Mouse (Mus musculus): ENCODE measurements at regions not wholly inside any gene's neighbourhood (a gene's known extent, or its start where the extent isn't known, plus 50 kb on each side); places are given as distances from the start of the nearest gene placed in this dataset.

- H3K4me2 ChIP-seq (replicated peaks), result no peak overlapping the region
- no peaks in the 10 kb centered on the region for H3K27me3 ChIP-seq
- no peak overlapping the region for H3K27ac ChIP-seq (replicated peaks)
- 14% methylated on average over 1 of the region's 1 CpGs for WGBS
- no peaks in the 10 kb centered on the region for H3K9me3 ChIP-seq
- H3K36me3 ChIP-seq, result no peaks in the 10 kb centered on the region
- no peak for ATAC-seq (ENCODE audit: low FRiP score, low read depth)
- no peak overlapping the region for H3K9ac ChIP-seq (replicated peaks)
- no peak overlapping the region for H3K4me3 ChIP-seq
- no peaks in the 10 kb centered on the region for H3K4me1 ChIP-seq
Measured at GRCm38 (mm10) chr19:49115484-49115883, 909.7 kb downstream of the Sorcs3 start.

- no peaks in the 10 kb centered on the region for H3K36me3 ChIP-seq
- no peak overlapping the region for H3K4me3 ChIP-seq
- no peak overlapping the region for H3K9ac ChIP-seq (replicated peaks)
- peaks cover 3% of the 10 kb centered on the region; the same call in 1 of the 2 replicates for H3K4me1 ChIP-seq
- no peak overlapping the region for H3K4me2 ChIP-seq (replicated peaks)
- no peaks in the 10 kb centered on the region for H3K27me3 ChIP-seq
- H3K9me3 ChIP-seq, result no peaks in the 10 kb centered on the region
- ATAC-seq (ENCODE audit: low FRiP score, low read depth), result no peak
- H3K27ac ChIP-seq (replicated peaks), result 0 out of 2 replicates have a peak overlapping the region, but pooled peaks have one; percentile 39
- 12% methylated on average over 4 of the region's 4 CpGs for WGBS
Measured at GRCm38 (mm10) chr19:49131664-49132063, 925.8 kb downstream of the Sorcs3 start.

DNA sequence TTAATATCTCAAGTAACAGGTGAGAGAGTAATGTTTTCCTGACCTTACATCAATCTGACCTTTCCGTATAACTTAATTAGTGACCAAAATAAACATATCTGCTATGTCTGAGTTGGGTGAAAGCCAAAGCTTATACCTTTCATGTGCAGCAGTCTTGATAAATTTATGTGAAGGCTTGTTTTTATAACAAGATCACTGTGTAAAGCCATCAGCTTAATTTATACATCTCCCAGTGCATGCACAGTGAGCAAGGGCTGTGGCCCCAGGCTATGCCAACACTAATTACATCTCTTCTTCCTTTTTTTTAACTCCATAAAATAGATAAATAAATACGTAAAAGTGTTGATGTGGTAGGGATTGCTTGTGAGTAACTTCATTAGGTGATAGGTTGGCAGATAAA, 966.3 kb downstream of the Sorcs3 start:
- H3K4me3 ChIP-seq, result no peak overlapping the region
- WGBS, result 88% methylated on average over 2 of the region's 2 CpGs
- H3K9ac ChIP-seq (replicated peaks), result no peak overlapping the region
- H3K36me3 ChIP-seq, result no peaks in the 10 kb centered on the region
- no peaks in the 10 kb centered on the region for H3K4me1 ChIP-seq
- H3K27ac ChIP-seq (replicated peaks), result no peak overlapping the region
- no peaks in the 10 kb centered on the region for H3K9me3 ChIP-seq
- ATAC-seq (ENCODE audit: low FRiP score, low read depth), result no peak
- H3K27me3 ChIP-seq, result no peaks in the 10 kb centered on the region
- no peak overlapping the region for H3K4me2 ChIP-seq (replicated peaks)

- no peak for ATAC-seq (ENCODE audit: low FRiP score, low read depth)
- Histone ChIP-seq H3K27ac (replicated peaks) (no peak overlapping the region), H3K9ac (replicated peaks) (no peak overlapping the region), H3K4me3 (no peak overlapping the region), H3K4me2 (replicated peaks) (no peak overlapping the region), H3K27me3 (no peaks in the 10 kb centered on the region), H3K9me3 (no peaks in the 10 kb centered on the region), H3K36me3 (no peaks in the 10 kb centered on the region), H3K4me1 (no peaks in the 10 kb centered on the region)
- 76% methylated on average over 3 of the region's 3 CpGs for WGBS
Measured at GRCm38 (mm10) chr19:49207971-49208370, 1002.1 kb downstream of the Sorcs3 start.

DNA sequence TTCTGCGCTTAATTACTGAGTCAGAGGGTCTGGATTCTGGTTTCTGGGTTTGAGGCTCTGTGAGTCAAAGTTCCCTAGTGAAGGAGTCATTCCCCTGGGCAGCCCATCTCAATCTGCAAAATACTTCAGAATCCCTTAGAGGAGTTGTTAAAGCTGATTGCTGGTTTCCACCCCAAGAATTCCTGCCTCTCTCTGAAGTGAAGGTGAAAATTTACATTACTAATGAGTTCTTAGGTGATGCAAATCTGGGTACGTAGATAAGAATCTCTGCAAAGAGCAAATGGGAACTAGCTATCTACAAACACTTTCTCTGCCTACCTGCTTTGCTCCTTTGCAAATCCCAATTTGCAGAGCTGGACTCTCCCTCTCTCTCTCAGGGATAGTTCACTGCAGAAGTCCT, 1036.8 kb downstream of the Sorcs3 start:
- peaks cover 5% of the 10 kb centered on the region; the same call in 1 of the 2 replicates for H3K4me1 ChIP-seq
- no peak overlapping the region for H3K9ac ChIP-seq (replicated peaks)
- H3K9me3 ChIP-seq, result no peaks in the 10 kb centered on the region
- 68% methylated on average over 2 of the region's 2 CpGs for WGBS
- no peak overlapping the region for H3K4me3 ChIP-seq
- H3K27me3 ChIP-seq, result peaks cover 24% of the 10 kb centered on the region
- no peaks in the 10 kb centered on the region for H3K36me3 ChIP-seq
- ATAC-seq (ENCODE audit: low FRiP score, low read depth), result no peak
- no peak overlapping the region for H3K4me2 ChIP-seq (replicated peaks)
- H3K27ac ChIP-seq (replicated peaks), result no peak overlapping the region

DNA sequence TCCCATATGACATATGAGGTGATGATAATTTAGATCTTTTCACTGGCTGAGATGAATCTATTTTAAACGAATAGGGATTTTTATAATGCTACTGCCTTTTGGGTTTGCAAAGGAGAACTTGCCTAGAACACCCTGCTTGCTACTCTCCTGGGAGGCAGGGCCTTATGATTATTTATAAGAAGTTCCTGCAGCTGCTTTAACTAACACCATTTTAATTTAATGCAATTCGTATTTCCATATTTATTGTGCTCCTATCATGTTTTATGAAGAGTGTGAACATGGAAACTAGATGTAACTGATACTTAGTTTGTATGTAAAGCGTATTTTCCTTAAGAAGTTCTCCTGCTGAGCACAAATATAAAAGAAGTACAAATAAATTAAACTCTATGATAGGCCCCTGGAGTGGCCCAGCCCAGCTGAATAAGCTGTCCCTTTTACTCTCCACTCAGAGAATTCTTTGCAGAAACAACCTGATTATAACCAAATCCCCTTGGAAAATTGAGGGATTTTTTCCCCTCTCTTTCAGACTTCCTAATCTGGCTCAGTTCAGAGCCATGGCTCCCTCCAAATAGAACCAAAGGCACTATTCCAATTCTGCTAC, 1039.4 kb downstream of the Sorcs3 start:
- Histone ChIP-seq H3K27ac (replicated peaks) (no peak overlapping the region; the same call in 1 of the 2 replicates), H3K36me3 (no peaks in the 10 kb centered on the region), H3K4me3 (no peak overlapping the region), H3K27me3 (peaks cover 28% of the 10 kb centered on the region), H3K4me2 (replicated peaks) (no peak overlapping the region), H3K9ac (replicated peaks) (no peak overlapping the region), H3K4me1 (peaks cover 5% of the 10 kb centered on the region; the same call in 1 of the 2 replicates), H3K9me3 (no peaks in the 10 kb centered on the region)
- ATAC-seq (ENCODE audit: low FRiP score, low read depth), result peak; percentile 75
- WGBS, result 23% methylated on average over 3 of the region's 3 CpGs

DNA sequence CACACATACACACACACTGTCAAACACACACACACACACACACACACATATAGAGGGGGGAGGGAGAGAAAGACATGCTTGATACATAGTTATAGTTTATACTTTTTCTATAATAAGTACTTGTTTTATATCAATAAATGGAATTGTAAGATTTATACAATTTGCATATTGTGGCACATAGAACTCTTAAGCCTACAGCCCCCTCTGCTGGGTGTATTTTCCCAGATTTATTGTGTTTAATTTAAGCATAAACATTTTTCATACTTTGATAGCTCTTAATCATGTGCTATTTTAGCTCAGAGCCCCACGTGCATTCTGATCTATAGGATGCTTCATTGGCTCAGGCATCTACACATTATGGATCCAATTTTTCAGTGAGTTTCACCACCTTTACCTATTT, 1058.8 kb downstream of the Sorcs3 start:
- H3K9me3 ChIP-seq, result no peaks in the 10 kb centered on the region
- no peaks in the 10 kb centered on the region for H3K4me1 ChIP-seq
- H3K27me3 ChIP-seq, result no peaks in the 10 kb centered on the region; the same call in 1 of the 2 replicates
- no peak overlapping the region for H3K4me2 ChIP-seq (replicated peaks)
- no peaks in the 10 kb centered on the region for H3K36me3 ChIP-seq
- no peak for ATAC-seq (ENCODE audit: low FRiP score, low read depth)
- H3K27ac ChIP-seq (replicated peaks), result no peak overlapping the region
- 87% methylated on average over 1 of the region's 1 CpGs for WGBS
- no peak overlapping the region for H3K4me3 ChIP-seq
- H3K9ac ChIP-seq (replicated peaks), result no peak overlapping the region

- Histone ChIP-seq H3K9ac (replicated peaks) (no peak overlapping the region), H3K36me3 (no peaks in the 10 kb centered on the region), H3K4me3 (no peak overlapping the region), H3K4me1 (no peaks in the 10 kb centered on the region), H3K27me3 (no peaks in the 10 kb centered on the region; the same call in 1 of the 2 replicates), H3K27ac (replicated peaks) (no peak overlapping the region), H3K9me3 (no peaks in the 10 kb centered on the region), H3K4me2 (replicated peaks) (no peak overlapping the region)
- ATAC-seq (ENCODE audit: low FRiP score, low read depth), result no peak
- 74% methylated on average over 8 of the region's 8 CpGs for WGBS
Measured at GRCm38 (mm10) chr19:49267864-49268480, 1062.1 kb downstream of the Sorcs3 start.

- no peak for ATAC-seq (ENCODE audit: low FRiP score, low read depth)
- H3K27me3 ChIP-seq, result no peaks in the 10 kb centered on the region
- no peaks in the 10 kb centered on the region for H3K9me3 ChIP-seq
- H3K9ac ChIP-seq (replicated peaks), result no peak overlapping the region
- H3K4me2 ChIP-seq (replicated peaks), result no peak overlapping the region
- 66% methylated on average over 8 of the region's 8 CpGs for WGBS
- H3K4me1 ChIP-seq, result no peaks in the 10 kb centered on the region
- H3K27ac ChIP-seq (replicated peaks), result no peak overlapping the region
- no peaks in the 10 kb centered on the region for H3K36me3 ChIP-seq
- no peak overlapping the region for H3K4me3 ChIP-seq
Measured at GRCm38 (mm10) chr19:49282626-49283261, 1076.9 kb downstream of the Sorcs3 start.

DNA sequence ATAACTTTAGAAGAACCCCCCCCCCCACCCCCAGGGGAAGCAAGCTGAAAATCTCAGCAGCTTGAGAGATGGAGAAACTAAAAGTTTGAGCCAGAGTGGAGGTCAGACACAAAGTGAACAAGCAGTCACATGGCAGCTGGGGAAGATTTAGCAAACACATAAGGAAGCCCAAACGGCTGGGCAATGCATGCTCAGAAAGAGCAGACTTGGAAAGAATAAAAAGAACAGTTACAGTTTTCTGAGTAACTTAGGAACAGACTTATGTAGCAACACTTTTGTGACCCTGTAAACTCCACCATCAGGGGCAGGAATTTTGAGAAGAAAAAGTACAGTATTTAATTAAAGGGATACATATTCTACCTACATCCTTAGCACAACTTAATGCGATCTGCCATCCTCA, 1089.2 kb downstream of the Sorcs3 start:
- no peak for ATAC-seq (ENCODE audit: low FRiP score, low read depth)

GRCm38 (mm10) chr19:49299351-49300271, 1093.8 kb downstream of the Sorcs3 start:
- H3K27me3 ChIP-seq, result no peaks in the 10 kb centered on the region
- no peaks in the 10 kb centered on the region for H3K9me3 ChIP-seq
- peak overlapping the region; percentile 23 for H3K4me2 ChIP-seq (replicated peaks)
- peak overlapping the region; percentile 52; the same call in 1 of the 2 replicates for H3K27ac ChIP-seq (replicated peaks)
- WGBS, result 20% methylated on average over 10 of the region's 10 CpGs
- no peak overlapping the region for H3K9ac ChIP-seq (replicated peaks)
- peak; percentile 82 for ATAC-seq (ENCODE audit: low FRiP score, low read depth)
- H3K4me3 ChIP-seq, result no peak overlapping the region
- H3K4me1 ChIP-seq, result peaks cover 10% of the 10 kb centered on the region; the same call in 1 of the 2 replicates
- H3K36me3 ChIP-seq, result no peaks in the 10 kb centered on the region

More for the DNA sequence above, 1089.2 kb downstream of the Sorcs3 start:
- H3K27me3 ChIP-seq, result no peaks in the 10 kb centered on the region
- no peaks in the 10 kb centered on the region for H3K9me3 ChIP-seq
- H3K9ac ChIP-seq (replicated peaks), result no peak overlapping the region
- H3K4me3 ChIP-seq, result no peak overlapping the region
- H3K36me3 ChIP-seq, result no peaks in the 10 kb centered on the region
- H3K27ac ChIP-seq (replicated peaks), result no peak overlapping the region
- 80% methylated on average over 2 of the region's 2 CpGs for WGBS
- peaks cover 10% of the 10 kb centered on the region; the same call in 1 of the 2 replicates for H3K4me1 ChIP-seq
- no peak overlapping the region for H3K4me2 ChIP-seq (replicated peaks)

All from midbrain, embryonic 12.5 days (tissue).